Mouse (Mus musculus): ENCODE data around the gene Slc38a3.

Gene Slc38a3

DNA sequence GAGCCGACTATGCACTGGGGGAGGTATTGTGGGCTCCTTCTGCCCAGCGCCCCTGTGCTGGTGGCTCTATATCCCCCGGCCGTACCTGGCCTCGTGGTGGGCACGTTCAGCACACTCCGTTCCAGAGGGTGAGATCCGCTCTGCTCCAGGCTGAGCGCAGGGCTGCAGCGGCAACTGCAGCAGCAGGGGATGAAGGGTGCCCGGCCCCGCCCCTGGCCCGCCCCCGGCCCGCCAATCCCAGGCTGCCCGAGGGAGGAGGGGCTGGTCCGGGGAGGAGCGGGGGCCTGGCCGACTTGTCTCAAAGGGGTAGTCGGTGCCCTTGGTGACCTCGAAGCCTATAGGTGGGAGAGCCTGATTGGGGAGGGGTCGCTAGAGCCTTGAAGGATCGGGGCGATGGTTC, 2.1 kb downstream of the Slc38a3 start:
- in situ Hi-C loops (cut with MboI): no loop called here

DNA sequence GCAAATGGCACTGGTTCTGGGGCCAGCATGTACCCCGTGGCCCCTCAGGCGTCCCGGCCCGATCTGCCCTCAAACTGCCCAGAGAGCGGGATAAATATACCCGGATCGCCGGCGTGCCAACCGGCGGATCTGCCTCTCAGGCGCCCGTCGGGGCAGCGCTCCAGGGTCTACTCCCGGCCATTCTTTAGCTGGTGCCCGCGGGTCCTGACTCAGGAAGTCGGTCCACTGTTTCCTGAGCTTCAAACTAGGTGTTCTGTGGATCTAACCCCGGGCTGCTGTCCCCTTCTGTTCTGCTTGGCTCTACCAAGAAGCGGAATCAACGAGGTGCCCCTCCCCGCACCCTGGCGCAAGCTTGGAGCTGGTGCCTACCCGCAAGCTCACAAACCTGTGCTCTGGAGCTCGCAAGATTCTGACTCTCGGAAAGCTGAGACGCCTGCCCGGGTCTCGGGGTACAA, 2.6 kb downstream of the Slc38a3 start:
- in situ Hi-C loops (cut with MboI): no loop called here

DNA sequence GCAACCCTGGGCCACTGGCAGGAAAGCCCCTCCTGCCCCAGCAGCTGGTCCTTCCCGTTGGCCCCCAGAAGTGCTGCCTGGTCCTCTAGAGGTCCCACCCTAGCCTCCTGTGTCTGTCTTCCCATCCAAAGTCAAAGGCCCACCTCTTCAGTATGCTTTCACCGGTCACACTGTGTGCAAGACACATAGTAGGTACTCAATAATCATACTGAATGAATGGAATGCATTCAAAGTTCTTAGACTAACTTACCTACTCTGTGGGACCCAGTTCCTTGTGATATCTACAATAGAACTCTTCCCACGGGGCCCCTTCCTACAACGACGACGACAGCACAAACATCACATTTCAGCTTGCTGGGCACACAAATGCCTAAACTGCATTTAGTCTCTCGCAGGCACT, 4.0 kb downstream of the Slc38a3 start:
- in situ Hi-C loops (cut with MboI): no loop called here

DNA sequence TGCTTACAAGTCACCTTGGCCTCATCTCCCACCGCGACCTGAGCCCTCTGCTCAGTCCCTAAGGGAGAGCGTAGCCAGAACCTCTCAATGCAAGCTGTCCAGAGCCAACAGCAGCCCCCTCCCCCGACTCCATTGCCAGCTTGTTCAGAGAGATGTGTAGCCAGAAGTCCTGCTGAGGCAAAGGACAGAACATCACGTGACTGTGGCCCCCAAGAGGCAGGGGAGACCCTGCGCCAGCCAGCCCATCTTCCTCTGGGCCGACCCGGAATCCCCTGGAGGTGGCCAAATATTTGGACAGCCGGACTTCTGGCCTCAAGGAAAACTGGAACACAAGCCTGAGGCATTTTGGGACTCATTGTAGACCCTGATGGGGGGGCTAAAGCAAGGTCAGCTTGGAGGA, 5.8 kb downstream of the Slc38a3 start:
- in situ Hi-C loops (cut with MboI): no loop called here

DNA sequence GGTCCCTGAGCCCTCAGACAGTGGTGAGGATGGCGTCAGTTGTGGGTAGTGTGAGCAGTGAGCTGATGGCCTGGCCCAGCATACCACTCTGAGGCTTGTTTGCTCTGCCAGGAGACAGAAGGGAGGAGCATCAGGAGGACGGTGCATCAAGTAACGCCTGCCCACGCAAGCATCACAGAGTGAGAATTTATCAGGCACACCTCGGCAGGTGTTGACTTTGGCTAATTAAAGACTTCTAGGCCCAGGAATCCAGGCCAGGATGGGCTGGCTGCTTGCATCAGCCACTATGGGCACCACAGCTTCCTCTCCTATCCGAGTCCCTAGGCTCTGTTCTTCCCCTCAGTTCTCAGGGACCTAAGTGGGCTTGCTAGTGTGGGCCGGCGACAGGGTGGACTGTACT, 7.0 kb downstream of the Slc38a3 start:
- in situ Hi-C loops (cut with MboI): no loop called here

DNA sequence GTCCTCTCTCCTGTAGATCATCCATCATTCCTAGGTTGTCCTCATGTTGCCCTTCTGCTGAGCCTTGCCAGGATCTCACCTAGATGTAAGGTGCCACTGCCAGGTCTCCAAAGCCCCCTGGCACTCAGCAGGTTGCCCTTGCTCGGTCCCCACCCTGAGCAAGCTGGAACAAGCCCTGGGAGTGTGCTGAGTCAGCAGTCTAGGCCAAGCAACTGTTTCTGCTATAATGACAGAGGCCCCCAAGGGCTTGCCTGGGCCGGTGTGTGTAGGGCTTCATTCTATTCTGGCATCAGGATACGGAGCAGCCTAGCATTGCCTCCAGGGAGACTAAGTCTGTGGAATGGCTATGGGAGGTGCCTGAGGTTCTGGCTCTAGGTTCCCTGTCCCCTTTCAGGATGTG, 8.6 kb downstream of the Slc38a3 start:
- in situ Hi-C loops (cut with MboI): no loop called here

DNA sequence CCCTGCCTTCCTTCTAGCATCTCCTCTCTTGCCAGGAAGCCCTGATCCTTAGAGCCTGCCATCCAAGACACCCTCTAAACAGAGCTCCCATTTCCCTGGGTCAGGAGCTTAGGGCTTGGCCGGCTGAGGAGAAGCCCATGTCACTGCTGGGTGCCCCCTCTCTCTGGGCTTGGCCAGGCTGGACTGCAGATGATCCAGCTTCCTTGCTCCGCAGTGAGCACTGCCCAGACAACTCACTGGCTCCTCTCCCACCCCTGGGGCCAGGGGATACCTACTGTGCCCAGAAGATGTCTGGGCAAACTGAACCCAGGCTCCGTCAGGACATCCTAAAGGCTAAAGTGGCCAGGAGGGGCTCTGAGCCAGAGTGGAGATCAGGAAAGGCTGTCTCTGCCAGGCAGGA, 9.4 kb downstream of the Slc38a3 start:
- in situ Hi-C loops (cut with MboI): no loop called here

DNA sequence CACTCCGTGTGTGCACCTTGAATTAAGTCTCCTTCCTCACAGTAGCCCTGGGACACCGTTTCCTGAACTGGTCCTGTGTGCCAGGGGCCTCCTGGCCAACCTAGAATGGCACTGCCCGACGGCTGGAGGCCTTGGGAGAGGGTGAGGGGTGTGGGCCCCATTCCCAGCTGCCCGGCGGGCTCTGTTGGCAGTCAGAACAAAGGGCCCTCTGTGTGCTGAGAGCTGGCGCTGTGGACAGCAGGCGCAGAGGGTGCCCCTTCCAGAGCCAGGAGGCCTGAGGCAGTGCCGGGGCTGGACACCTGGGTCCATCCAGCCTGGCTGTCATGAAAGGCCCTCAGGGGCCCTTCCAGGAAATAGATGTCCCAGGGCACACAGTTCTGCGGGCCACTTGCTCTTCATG, 9.8 kb downstream of the Slc38a3 start:
- in situ Hi-C loops (cut with MboI): no loop called here

DNA sequence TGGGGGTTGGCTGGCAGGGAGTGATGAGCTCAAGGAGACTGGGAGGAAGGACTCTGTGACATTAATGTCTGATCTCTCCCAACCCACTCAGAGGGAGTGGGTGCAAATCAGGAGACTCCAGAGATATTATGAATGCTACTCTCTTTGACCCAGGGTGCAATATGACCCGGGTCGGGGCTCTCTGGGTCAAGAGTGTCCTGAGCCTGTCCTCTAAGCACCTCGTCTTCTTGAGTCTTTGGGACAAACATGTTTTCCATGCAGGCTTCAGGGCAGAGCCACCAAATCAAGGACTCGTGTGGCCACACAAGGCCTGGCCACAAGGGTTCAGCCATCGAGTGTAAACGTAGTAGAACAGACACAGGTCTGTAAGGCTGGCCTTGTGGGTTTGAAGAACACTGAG, 11.2 kb downstream of the Slc38a3 start:
- in situ Hi-C loops (cut with MboI): no loop called here

DNA sequence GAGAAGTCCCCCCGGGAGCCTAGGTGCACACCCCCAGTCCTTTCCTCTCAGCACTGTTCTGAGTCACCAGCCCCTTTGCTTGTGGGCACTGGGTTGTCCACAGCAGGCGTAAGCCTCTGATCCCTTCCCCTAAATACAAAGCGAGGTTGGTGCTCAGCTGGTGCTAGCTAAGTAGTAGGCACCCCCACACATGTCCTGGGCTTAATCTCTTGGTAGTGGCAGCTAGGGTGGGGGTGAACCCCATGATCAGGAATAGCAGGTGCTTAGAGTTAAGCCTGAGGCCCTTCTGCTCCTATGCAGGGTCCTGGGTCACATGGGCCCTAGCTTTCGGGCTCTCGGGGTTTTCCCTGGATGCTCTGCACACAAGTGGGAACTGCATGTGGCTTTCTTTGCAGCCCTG, 12.2 kb downstream of the Slc38a3 start:
- in situ Hi-C loops (cut with MboI): no loop called here

DNA sequence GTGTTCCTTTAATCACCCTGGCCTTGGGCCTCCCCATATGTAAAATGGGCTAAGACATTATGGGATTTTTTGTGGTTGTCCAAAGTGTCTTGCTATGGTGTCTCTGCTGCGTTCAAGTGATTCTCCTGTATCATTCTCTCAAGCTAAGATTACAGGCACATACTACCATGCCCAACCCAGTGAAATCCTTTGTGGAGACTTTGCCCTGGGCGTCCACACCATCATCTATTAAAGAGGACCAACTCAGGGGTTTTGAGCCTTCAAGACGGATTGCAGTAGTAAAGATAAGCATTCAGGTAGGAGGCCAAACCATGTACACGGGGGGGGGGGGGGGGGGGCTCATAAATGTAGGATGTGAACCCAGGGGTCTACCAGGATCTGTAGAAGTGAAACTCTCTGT, 14.7 kb downstream of the Slc38a3 start:
- in situ Hi-C loops (cut with MboI): no loop called here

DNA sequence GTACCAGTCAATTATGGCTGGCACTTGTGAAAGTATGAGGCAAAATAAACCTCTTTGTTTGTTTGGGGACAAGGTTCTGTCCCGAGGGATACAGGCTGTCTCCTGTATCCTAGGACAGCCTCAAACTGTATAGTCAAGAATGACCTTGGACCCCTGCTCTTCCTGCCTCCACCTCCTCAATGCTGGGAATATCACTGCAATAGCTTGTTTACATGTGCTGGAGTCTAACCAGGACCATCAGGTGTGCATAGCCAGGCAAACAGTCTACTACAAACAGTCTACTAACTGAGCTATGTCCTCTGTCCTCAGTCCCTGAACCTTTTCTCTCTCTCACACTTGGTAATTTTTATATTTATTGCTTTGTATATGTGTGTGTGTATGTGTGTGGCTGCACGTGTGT, 15.9 kb downstream of the Slc38a3 start:
- in situ Hi-C loops (cut with MboI): no loop called here

DNA sequence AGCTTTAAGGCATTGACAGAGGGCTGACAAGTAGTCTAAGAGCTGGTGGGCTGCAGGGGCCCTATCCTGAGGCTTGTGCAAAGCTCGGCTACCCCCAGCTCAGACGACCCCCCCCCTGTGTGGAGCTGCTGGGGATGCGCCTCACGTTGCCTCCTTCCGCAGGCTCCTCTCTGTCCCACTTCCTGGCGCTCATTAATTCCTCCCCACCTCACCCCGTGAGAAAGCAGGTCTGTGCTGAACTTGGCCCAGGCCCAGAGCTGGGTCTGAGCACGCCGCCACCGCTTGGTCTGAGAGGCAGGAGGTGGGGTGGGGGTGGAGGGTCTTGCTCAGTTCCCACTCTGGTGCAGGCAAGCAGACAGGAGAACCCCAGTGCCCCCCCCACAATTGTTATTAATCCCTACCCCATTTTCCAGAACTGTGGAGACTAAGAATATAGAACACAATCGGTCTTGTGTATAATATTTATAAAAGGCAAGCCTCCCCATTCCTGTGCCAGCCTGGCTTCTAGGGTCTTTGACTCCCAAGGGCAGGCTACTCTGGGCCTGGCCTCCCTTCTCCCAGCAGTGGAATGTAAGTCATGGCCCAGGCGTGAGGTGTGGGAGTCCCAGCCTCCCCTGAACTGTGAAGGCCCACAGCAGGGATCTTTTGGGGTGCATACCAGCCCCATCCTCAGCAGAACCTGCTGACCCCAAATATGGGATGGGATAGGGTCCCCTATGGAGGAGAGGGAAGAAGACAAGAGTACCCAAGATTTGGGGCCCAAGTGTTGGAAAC, 18.4 kb downstream of the Slc38a3 start:
- in situ Hi-C loops (cut with MboI): no loop called here

DNA sequence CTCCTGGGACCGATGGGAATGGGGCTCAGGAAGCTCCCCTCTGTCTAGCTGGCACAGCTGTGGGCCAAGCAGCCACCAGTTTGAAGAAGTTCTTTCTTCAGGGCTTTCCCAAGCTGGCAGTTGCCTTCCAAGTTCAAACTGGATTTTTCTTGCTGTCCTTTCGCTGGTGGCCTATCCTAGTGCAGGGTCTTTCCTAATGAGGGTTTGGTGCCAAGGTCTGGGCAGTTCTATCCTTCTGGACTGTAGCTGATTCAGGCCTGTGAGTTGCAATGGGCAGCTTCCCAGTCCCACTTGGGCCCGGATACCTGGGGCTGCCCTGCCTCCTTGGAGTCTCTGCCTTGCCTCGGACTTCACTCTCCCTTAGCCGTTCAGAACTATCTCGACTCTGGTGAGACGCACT, 19.1 kb downstream of the Slc38a3 start:
- in situ Hi-C loops (cut with MboI): no loop called here

DNA sequence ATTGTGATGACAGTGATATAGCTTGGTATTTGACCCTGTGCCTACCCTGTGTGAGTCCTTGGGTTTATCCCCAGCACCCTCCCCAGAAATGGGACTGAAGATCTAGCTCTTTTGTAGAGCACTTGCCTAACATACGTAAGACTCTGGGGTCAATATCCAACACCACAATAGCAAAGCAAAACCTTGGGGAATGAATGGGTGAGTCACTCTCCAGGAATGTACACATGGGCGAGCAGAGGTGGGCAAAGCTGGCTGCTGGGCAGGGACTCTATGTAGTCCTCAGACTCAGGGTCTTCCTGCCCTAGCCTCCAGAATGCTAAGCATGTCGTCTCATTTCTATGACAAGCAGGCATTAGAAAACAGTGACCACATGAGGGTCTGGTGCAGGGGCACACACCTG, 20.6 kb downstream of the Slc38a3 start:
- in situ Hi-C loops (cut with MboI): no loop called here

DNA sequence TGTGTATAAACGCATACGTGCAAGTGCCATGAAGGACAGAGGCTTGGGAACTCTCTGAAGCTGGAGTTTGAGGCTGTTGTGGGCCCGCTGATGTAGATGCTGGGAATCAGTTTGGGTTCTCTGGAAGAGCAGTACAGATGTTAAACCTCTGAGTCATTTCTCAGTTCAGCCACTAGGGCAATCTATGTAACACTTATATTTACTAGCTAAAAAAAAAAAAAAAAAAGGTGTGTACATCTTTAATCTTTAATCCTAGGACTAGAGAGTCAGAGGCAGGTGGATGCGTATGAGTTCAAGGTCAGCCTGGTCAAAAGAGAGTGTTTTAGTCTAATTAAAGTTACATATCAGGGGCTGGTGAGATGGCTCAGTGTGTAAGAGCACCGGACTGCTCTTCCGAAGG, 22.4 kb downstream of the Slc38a3 start:
- in situ Hi-C loops (cut with MboI): no loop called here

DNA sequence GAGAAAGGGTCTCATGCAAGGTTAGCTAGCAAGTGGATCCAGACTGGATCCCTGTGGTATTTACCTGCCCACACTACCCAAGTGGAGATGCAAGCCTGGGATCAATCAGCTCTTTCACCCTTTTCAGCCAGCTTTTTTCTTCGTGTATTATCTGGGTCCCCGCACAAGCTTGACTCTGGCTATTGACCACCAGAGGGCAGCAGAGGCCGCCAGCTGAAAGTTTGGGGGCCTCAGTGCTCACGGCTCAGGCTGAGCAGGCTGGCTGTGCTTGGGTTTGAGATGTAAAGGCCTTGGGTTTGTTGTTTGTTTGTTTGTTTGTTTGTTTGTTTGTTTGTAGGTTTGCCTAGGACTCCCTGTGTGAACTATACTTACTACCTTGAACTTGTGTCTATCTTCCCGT, 23.8 kb downstream of the Slc38a3 start:
- in situ Hi-C loops (cut with MboI): no loop called here

DNA sequence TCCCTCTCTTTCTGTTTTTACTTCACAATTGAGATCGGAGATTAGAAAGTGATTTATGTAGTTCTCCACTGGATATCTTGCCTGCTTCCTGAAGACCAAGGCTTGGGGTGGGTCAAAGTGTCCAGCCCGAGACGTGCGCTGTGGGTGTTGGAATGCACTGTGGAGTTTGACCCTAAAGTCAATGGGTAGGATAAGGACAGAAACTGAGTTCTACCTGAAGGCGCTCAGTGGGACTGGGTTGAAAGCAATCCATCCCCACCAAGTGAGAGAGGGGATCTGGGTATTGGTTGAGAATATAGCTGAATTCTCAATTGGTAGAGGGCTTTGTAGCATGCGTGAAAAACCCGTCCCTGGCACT, 24.2 kb downstream of the Slc38a3 start:
- in situ Hi-C loops (cut with MboI): no loop called here

DNA sequence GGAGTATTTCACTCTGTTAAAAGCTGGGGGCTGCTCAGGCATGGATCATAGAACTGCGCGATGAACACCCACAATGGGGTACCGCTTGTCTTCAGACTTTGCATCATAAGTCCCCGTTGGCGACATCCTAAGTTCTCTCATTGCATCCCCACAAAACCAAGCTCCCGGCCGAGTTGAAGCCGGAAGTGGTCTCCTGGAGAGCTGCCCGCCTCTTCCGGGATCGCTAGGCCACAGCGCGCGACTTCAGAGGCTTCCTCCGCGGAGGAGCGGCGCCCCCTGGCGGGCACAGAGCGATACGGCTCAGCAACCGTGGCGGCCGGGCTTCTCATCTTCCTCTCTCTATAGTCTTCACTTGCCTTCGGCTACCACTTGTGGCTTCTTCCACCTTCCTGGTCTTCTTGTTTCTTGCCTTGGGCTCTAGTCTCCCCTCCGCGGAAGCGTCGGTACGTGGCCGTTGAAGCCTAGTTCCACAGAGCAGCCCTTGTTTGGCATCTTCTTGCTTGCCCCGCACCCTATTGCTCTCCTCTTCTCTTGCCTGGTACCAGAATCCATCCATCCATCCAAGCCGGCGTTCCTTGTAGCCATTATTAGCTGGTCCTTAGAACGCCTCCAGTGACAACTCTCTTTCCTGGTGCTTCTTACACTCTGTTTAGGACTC, 24.7 kb downstream of the Slc38a3 start:
- in situ Hi-C loops (cut with MboI): no loop called here

DNA sequence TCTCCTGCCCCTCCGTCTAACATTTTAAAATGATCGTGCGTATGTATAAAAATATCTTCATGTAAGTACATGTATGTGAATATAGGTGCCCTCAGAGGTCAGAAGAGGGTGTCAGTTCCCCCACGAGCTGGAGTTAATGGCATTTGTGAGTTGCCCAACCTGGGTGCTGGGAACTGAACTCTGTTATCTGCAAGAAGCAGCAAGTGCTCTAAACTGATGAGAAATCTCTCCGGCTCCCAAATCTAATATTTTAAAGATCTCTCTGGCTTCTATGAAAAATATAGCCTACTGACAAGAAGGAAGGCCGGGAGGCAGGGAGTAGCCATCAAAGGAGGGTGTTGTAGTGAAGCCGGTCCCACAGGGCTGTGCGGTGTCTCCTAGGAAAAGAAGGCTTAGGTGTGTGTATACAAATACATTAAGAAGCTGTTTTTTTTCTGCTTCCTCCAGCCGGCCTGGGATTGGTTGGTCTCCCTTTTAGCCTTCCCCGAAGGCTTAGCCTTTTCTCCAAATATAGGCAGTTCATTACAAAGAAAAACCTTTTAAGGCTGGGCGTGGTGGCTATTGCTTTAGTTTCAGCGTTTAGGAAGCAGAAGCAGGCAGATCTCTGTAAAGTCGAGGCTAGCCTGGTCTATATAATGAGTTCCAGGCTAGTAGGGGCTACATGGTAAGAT, 25.7 kb downstream of the Slc38a3 start:
- in situ Hi-C loops (cut with MboI): no loop called here

DNA sequence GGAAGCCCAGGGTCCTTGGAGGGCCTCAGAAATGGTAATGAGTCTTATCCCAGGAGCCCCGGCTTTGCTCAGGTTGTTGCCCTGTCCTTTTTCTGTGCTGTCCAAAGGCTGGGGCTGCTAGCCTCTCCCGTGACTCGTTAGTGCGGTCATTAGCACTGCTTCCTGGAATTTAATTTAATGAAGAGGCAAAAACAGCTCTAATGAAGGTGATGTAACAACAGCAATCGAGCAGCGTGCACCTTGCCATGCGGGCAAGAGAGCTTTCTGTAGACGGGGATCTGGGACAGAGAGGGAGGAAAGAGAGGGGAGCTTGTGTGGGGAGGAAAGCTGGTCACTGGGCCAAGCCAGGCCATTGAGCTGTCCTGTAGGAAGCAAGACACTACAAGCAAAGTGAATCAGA, 27.7 kb downstream of the Slc38a3 start:
- in situ Hi-C loops (cut with MboI): no loop called here

DNA sequence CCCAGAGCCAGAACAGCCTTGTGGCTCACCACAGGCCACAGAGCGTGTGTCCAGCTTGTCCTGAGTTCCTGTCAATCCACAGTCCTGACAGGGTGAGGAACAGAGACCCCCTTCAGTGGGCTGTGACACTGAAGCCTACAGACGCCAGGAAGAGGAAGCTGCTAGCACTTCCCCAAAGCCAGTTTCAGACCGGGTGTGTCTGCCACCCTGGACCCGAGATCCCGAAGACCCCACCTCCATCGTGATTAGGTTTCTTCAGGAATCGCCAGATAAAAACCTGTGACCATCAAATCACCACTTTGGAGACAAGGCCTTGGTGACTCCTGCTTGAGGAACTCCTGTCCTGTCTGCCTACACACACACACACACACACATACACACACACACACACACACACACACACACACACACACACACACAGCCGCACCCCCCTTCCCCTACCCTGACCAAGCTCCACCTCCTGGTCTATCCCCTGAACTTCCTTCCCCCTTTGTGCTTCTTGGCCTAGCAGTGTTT, 29.0 kb downstream of the Slc38a3 start:
- in situ Hi-C loops (cut with MboI): no loop called here

DNA sequence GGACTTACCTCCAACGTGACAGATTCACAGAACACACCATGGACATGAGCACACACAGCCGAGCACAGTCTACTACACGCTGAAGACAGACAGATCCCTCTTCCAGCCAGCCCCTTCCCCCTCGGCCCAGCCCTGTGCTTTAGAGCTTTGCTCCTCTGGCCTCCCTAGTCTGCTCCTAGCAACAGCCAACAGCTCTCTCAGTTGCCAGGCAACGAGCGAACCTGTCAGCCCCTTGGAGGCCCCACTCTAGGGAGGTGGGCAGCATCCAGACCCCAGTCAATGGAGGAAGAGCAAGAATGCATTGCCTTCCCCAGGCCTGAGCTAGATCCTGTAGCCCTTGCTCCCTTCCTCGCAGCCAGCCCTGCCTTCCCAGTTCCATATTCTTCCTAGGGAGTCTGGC, 32.3 kb downstream of the Slc38a3 start:
- in situ Hi-C loops (cut with MboI): no loop called here

Measured in mature B cell (primary cell).